Mouse (Mus musculus) monocyte, adult 2 months (primary cell): ENCODE results near the gene Fgf11.

Experiments used
- DNase-seq, 2 experiments: peaks; one replicate each; pipeline ENCODE4 v3.0.0; 2022; ENCODE audit warnings: low spot score in 2 of 2, low read depth in 1 of 2

Gene Fgf11

GRCm38 (mm10) chr11:69818365-69818764, 16.7 kb upstream of the Fgf11 start, which contains the start of gene Spem2:
TSS of gene Spem2 (minus strand) at chr11:69818465.
- no peak for DNase-seq

GRCm38 (mm10) chr11:69816520-69816919, 14.9 kb upstream of the Fgf11 start:
- DNase-seq: no peak

- DNase-seq: no peak
Observed at GRCm38 (mm10) chr11:69815155-69815554, 13.5 kb upstream of the Fgf11 start, which contains the start of gene Gm39566. TSS of gene Gm39566 (minus strand) at chr11:69815298.

- DNase-seq: no peak
Observed at GRCm38 (mm10) chr11:69810280-69810679, 8.6 kb upstream of the Fgf11 start.

- no peak for DNase-seq
Observed at GRCm38 (mm10) chr11:69807641-69808040, 6.0 kb upstream of the Fgf11 start.

- no peak for DNase-seq
Observed at GRCm38 (mm10) chr11:69806378-69806777, 4.7 kb upstream of the Fgf11 start.

DNA sequence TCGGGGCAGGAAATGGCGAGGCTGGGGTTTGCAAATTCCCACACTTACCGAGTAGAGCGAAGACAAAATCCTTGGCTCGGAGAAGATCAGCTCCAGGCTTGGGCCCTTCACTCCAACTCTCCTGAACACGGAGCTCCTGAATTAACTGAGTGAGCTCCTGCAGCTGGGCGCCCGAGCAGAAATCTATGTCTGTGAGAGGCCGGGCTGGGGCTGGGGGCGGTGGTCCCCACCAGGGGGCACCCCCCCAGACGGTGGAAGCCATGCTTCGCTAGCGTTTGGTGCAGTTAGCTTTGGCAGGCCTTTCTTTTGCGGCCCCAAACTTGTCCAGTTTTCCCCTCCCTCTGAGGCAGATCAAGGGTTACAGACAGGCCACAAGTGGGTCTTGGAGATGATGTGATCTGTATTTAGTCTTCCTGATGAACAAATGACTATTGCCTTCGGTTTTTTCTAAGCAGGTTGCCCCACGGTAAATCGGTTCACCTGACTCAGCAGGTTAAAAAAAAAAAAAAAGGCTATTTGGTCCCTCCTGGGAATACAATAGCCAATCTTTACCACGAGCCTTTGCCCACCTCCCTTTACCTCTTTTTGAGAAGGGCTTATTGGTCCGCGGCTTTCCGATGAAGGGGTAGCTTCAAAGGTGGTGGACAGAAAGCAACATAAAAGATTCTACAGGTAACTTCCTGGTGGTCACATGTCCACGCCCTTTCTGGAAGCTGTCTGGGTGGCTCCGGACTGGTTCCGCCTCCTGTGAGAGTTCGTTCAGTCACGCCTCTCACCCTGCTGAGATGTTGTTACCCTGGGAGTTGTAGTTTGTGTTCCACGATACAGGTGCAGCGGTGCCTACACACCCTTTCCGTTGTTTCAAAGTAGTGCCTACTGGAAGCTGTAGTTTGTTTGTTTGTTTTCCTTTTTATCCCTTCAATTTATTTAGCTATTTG, 3.6 kb upstream of the Fgf11 start, which contains the start of gene Tmem102:
Gene Tmem102, minus strand, starts transcription at position 653 of the 938 bp plus-strand sequence.
- no peak for DNase-seq

GRCm38 (mm10) chr11:69804652-69804940, 2.9 kb upstream of the Fgf11 start:
- DNase-seq: no peak

- DNase-seq: peak in 1 of 2 experiments; percentile 55
Observed at GRCm38 (mm10) chr11:69803786-69804651, 2.4 kb upstream of the Fgf11 start.

DNA sequence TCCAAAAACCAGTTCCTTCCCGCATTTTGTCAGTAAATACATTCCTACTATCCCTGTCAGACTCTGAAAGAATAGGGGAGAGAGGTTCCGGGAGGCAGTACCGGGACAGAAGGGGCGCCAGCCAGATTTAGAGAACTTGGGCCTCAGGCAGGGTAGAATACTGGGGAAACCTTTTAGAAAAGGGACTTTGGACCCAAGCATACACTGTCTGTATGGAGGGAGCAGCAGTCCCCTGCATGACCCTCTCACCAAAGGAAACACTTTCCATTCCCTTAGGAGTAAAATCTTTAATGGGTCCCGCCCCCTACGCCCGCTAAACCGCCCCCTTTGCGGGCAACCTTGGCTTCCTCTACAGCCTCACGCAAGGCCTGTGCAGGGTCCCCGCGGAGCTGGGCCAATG, 1.7 kb upstream of the Fgf11 start:
- no peak for DNase-seq

GRCm38 (mm10) chr11:69802648-69803105, 1.0 kb upstream of the Fgf11 start:
- no peak for DNase-seq

DNA sequence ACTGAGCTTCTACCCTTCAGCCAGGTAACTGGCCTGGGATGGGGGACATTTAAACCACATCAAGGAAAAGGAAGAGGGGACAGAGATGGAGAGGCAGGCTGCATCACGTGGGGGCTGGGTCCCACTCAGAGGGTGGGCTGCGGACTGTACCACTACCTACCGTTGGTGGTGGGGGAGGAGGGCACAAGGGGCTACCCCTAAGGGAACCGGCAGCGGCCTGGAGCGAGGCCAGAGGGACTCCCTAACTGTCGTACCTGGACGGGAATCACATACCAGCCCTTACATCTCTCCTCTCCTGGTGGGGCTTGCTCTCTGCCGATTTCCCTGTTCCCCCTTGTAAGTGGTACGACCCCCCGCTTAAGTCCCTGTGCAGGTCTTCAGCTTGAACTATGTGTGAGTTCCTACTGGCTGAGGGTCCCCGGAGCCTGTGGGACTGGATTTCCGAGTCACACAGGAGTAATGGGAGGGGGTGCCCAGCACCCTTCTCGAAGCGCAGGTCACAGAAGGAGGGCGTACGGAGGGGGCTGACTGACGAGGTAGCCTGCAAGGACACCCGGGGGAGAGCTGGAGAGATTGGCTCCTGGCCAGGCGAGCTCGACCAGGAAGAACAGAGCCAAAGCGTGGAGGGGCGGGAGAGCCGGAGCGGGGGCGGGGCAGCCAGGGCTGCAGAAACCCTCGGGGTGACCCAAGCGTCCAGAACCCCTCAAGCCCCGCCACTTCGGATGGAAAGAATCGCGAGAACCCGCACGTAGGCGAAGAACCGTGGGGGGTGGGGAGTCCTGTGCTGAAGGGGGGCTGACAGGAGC, 1.1 kb downstream of the Fgf11 start:
- no peak for DNase-seq

DNA sequence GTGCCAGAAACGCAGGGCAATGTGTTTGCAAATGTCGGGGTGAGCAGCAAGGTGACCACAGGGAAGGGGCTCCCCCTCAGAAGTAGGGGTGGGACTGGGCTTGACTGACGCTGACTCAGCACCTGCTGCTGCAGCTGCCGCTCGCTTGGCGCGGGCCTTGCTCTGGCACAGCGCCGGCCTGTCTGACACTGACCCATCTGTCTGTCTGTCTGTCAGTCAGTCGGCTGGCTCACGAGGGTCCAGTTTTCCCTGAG, 1.6 kb downstream of the Fgf11 start:
- DNase-seq: no peak

- DNase-seq: no peak
Observed at GRCm38 (mm10) chr11:69799394-69800137, 2.1 kb downstream of the Fgf11 start.

GRCm38 (mm10) chr11:69797924-69798323, 3.7 kb downstream of the Fgf11 start:
- no peak for DNase-seq

- no peak for DNase-seq
Observed at GRCm38 (mm10) chr11:69795983-69796435, 5.6 kb downstream of the Fgf11 start.

GRCm38 (mm10) chr11:69795168-69795982, 6.3 kb downstream of the Fgf11 start, which contains the start of gene Chrnb1:
TSS of gene Chrnb1 (minus strand) at chr11:69795943.
- peak; percentile 85 to 87 for DNase-seq

GRCm38 (mm10) chr11:69793429-69793828, 8.2 kb downstream of the Fgf11 start:
- DNase-seq: no peak

DNA sequence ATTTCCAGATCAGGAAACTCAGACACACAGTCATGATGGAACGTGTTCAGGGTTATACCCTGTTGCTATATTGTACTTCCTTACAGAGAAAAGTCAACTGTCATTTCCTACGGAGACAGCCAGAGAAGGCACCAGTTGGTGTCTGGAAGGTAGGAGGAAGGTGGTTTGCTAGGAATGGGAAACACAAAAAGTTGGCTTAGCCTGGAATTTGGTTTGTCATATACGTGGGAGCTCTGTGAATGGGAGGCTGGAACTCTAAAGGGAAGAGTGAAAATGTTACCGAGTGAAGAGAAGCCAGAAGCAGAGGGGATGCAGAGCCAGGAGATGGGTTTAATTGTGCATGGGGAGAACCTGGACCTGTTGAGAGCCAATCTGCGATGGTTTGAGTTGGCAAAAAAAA, 10.2 kb downstream of the Fgf11 start:
- DNase-seq: no peak
